Mouse (Mus musculus): ENCODE data around the gene Swap70.

Swap70 gene

GRCm38 (mm10) chr7:110237837-110238451 is 16.4 kb downstream of the Swap70 start:
- no peak for DNase-seq (ENCODE audit: low spot score)

DNA sequence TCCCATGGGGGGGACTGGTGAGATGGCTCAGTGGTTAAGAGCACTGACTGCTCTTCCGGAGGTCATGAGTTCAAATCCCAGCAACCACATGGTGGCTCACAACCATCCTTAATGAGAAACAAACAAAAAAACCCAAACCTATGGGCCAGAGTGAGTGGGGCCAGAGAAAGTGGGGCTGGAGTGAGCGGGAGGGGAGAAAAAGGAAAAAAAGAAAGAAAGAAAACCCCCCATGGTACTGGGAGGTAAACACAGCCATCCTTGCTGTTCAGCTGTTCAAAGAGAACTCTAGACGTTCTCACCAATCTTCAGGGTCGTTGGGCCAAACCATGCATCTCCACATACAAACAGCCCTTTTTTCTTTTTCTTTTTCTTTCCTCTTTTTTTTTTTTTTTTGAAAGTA is 18.1 kb downstream of the Swap70 start:
- DNase-seq (ENCODE audit: low spot score) = no peak

GRCm38 (mm10) chr7:110241472-110242289 is 20.2 kb downstream of the Swap70 start:
- no peak for DNase-seq (ENCODE audit: low spot score)

DNA sequence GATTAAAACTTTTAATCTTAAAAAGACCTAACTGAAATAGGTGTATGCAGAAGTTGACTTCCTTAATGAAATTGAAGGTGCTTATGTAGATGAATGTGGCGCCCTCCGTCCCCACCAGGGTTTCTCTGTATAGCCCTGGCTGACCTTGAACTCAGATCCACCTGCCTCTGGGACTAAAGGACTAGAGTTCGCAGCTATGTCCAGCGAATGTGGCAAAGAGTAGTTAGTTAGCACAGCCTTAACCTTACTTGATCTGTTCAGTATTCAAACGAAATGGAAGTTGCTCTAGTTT is 20.7 kb downstream of the Swap70 start:
- DNase-seq (ENCODE audit: low spot score) = no peak

DNA sequence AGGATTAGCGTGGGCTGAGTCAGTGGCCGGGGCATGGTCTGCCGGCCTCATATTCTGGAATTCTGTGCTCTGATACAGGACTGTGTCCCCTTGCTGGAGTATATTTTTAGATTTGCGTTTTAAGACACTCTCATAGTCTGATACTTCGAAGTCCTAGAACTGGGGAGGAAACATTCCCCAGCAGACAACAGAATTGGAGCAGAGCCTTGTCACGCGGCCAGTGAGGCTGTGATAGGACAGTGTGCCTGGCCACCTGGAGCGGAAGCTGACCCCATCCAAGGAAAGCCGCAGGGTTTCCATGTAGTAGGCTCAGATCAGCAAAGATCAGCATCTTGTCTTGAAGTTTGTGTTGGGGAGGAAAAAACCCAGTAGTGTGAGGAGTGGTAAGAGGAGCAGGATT is 23.6 kb downstream of the Swap70 start:
- no peak for DNase-seq (ENCODE audit: low spot score)

DNA sequence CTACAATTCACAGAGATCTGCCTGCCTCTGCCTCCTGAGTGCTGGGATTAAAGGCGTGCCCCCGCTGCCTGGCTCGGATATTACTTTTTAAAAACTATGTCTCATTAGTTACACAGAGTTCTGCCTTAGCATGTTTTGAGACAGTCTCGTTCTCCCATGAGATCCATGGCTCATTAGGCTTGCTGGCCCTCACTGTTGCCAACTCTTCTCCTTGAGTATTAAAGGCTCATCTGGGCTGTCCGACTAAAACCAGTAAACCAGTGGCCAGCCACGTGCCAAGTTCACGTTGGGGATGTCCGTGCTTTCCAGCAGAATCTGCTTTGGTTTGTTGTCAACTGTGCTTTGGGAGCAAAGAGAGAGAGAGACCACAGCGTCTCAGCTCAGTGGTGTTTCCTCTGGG is 25.0 kb downstream of the Swap70 start:
- no peak for DNase-seq (ENCODE audit: low spot score)

- no peak for DNase-seq (ENCODE audit: low spot score)
Measured at GRCm38 (mm10) chr7:110247801-110248200, 26.3 kb downstream of the Swap70 start.

GRCm38 (mm10) chr7:110248677-110249076 is 27.2 kb downstream of the Swap70 start:
- no peak for DNase-seq (ENCODE audit: low spot score)

DNA sequence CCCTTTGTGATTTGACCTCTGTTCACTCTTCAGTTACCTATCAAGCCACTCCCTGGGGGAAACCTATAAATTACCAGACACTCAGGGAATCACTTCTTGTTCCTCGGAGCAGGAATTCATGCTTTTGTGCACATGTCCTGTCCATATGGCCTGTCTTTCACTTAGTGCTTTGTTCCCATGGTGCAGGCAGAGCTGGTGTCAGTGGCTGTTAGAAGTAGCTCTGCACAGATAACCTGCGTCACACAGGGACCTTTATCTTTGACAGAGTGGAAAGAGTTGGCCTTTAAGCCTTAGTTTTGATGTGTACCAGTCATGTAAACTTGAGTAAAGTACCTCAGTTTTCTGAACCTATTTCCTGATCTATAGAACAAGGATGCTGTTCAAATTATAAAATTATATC is 32.4 kb downstream of the Swap70 start:
- no peak for DNase-seq (ENCODE audit: low spot score)

DNA sequence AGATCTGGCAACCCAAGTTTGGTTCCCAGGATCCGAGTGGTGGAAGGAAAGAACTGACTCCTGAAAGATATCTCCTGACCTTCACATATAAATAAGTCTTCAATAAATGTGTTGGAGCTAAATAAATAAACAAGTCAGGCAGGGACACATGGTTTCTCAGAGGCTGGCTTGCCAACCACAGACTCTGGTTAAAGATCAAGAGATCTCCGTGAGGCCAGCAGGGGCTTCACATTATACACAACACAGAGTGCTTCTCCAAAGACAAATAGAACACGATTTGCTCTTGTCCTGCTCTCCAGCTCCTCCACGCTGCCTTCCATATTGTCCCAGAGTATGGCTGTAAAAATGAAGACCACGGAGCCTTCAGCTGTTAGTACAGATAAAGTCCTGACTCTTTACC is 32.9 kb downstream of the Swap70 start:
- DNase-seq (ENCODE audit: low spot score) = no peak

DNA sequence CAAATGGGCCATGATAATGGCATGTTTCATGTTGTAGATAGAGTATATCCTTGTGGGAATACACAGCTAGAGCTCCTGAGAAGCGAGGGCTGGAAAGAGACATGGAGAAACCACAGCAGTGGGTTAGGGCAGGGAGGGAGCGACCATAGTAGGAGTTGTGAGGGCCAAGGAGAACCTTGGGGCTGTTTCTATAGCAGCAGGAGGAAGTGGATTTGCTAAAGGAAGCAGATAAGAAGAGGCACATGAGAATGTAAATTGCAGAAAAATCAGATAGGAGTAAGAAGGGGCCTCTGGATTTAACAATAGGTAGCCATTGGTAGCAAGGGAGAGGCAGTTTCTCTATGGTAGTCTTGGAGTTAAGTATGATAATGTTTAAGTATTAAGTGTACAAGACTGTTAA is 35.5 kb downstream of the Swap70 start:
- no peak for DNase-seq (ENCODE audit: low spot score)

- no peak for DNase-seq (ENCODE audit: low spot score)
Measured at GRCm38 (mm10) chr7:110258196-110258950, 36.9 kb downstream of the Swap70 start.

DNA sequence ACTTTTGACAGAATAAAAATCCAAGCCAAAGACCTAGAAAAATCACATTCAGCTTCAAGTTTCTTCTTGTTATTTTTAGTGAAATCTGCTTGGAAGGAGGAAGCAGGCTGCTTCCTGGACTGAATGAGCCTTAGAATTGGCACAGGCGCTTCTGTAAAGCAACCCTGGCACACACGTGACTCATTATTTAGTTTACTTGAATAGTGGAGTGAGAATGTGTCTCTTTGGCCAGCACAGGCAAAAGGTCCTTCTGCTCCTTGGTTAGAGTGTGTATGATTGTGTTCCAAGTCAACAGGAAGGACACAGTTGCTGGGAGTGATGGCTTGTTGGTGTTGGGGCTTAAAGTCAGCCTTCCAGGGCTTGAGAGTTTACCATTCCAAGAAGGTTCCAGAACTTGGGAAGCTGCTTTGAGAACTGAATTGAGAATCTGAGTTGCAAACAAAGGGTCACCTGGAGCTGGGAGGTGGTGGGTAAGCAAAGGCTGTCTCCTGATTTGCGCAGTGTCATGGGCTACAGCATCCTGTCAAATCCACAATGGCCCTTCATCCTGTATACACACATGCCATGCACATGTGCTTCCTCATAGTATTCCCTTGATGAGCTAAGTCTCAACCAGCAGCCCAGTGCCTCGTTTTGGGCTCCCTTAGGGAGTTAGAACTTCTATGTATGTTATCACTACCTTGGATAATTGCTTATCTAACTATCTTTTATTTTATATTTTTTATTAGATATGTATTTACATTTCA is 38.6 kb downstream of the Swap70 start:
- DNase-seq (ENCODE audit: low spot score) = no peak

GRCm38 (mm10) chr7:110261807-110262206 is 40.3 kb downstream of the Swap70 start:
- DNase-seq (ENCODE audit: low spot score) = no peak

DNA sequence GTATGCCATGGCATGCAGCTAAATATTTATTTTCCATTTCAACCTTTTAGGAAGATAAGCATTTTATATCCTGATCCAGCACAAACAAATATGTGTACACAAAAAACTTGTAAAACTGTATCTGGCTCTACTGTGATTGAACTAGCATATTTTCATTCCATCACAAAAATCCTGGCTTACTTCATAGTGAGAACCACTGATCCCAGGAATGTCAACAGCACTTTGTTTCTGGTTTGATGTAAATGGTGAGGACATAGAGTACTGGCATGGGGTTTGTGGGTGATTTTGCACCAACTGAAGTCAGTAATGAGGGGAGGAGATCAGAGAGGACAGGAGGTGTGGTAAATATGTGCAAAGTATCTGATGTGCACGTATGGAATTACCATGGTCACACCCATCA is 41.1 kb downstream of the Swap70 start:
- DNase-seq (ENCODE audit: low spot score) = no peak

DNA sequence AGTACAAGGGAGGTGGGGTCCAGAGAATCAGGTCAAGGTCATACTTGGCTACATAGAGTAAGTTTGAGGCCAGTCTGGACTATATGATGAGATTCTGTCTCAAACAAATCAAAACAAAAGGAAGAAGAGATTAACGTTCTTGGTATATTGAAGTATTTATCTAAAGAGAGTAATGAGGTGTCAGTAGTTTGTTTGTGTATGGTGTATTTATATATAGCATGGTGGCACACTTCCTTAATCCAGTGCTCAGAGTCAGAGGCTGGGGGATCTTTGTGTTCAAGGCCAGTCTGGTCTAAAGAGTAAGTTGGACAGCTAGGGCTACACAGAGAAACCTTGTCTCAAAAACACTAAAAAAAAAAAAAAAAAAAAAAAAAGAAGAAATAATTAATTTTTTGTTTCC is 42.0 kb downstream of the Swap70 start:
- DNase-seq (ENCODE audit: low spot score) = no peak

DNA sequence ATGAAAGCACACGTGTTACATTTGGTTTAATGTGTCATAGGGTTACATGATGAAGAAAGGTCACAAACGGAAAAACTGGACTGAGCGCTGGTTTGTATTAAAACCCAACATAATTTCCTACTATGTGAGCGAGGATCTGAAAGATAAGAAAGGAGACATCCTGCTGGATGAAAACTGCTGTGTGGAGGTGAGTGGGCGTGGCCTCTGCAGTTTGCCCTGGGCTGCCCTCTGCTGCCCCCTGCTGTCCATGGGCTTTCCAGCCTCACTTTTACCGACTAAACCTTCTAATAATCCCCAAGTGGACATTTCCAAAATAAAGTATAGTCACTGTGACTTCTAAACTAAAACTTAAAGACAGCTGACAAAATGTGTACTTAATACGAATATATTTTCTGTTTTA is 44.3 kb downstream of the Swap70 start:
- DNase-seq (ENCODE audit: low spot score) = peak; percentile 88

GRCm38 (mm10) chr7:110267014-110267413 is 45.5 kb downstream of the Swap70 start:
- DNase-seq (ENCODE audit: low spot score) = no peak

DNA sequence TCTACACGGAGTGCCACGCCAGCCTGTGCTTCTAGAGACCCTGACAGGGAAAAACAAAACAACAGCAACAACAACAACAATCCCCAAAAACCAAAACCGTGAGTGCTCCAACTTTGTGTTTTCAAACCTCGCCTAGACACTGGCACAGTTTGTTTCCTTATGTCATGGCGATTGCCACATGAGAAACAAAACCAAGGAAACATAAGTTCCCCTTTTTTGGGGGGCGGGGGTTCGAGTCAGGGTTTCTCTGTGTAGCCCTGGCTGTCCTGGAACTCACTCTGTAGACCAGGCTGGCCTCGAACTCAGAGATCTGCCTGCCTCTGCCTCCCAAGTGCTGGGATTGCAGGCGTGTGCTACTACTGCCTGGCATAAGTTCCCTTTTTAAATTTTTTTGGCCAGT is 46.5 kb downstream of the Swap70 start:
- no peak for DNase-seq (ENCODE audit: low spot score)

GRCm38 (mm10) chr7:110268511-110268910 is 47.0 kb downstream of the Swap70 start:
- no peak for DNase-seq (ENCODE audit: low spot score)

- DNase-seq (ENCODE audit: low spot score) = no peak
Measured at GRCm38 (mm10) chr7:110269777-110270176, 48.3 kb downstream of the Swap70 start.

GRCm38 (mm10) chr7:110270455-110270854 is 48.9 kb downstream of the Swap70 start:
- no peak for DNase-seq (ENCODE audit: low spot score)

DNA sequence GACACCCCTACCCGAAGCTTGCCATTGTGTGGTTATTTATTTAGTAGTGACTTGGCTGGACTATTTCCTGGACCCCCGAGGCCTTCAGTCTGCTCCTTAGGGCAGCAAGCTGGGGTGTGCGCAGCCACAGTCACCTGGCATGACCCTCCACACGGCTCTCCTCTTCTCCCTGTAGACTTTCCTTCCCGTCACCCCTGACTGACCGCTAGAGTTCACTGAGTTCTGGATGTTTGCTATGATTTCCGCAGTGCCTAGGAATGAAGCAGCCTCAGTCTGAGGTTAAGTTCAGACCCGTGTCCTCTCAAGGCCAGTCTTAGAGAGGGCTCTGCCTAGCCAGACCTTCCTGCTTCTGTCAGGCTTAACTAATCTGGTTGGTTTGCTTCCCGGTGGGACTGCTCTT is 50.3 kb downstream of the Swap70 start:
- DNase-seq (ENCODE audit: low spot score) = no peak

All from retina, embryonic 14.5 days (tissue).